9 mouse cellular contexts compared by ENCODE assay signal in the genomic region with DNA sequence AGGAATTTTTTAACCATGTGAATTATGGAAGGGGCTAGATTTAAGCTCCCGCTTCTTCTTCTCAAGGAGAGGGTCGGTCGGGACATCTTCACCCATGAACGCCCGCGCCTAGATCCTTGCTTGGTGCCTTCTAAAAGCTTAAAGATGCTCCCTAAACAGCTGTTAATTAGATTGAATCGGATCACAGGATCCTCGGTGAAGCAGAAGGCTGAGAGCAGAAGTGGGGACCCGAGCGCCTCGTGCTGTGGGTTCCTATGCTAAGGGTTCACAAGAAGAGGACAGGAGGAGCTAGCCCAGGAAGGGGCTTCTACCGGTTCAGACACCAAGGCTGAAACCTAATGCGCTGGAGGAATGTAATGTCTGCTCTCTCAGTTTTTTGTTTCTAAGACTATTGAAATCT. TPM values are rescaled to one million over a fixed set of nuclear protein-coding genes. Genes with fewer than 3 reads are reported as not detected.
A peak's percentile ranks its signal among the peaks of the same experiment; 100 is the strongest.
DNase-seq lines count a peak whose midpoint lies in the region; ATAC-seq and TF ChIP-seq lines count a peak whose summit lies in the region.
"Had no signal": no experiment of that assay in that cellular context is flagged by ENCODE, and none has a peak within 500 bp of the region (broad histone marks: within the 10 kb centered on the region; RNA-seq: fewer than 3 reads in every experiment).

No protein-coding gene starts in this region.

- H3K4me2 ChIP-seq in heart, embryonic 13.5 days, result peak overlapping the region; percentile 97
- peak overlapping the region; percentile 92 for H3K4me2 ChIP-seq in forebrain, embryonic 15.5 days (replicated peaks)

- TF ChIP-seq POLR2A in heart, adult 2 months (IDR thresholded peaks at IDR 0.05; ENCODE audit: insufficient read depth, low read depth, low read length), result no peak

- H3K36me3 ChIP-seq in heart, embryonic 13.5 days, result no peaks in the 10 kb centered on the region
- no peaks in the 10 kb centered on the region for H3K36me3 ChIP-seq in heart, adult 2 months (ENCODE audit: control insufficient read depth, insufficient read depth, low read length)
- H3K36me3 ChIP-seq in E14TG2a.4 (ENCODE audit: insufficient read depth, low read length), result no peaks in the 10 kb centered on the region
- H3K36me3 ChIP-seq in forebrain, embryonic 15.5 days, result no peaks in the 10 kb centered on the region
- no peaks in the 10 kb centered on the region for H3K36me3 ChIP-seq in midbrain, embryonic 10.5 days

- no peak for DNase-seq in heart, adult 2 months
- no peak for DNase-seq in midbrain, embryonic 10.5 days (ENCODE audit: low spot score)
- DNase-seq in embryo, embryonic 10 days (ENCODE audit: low spot score), result no peak
- no peak for DNase-seq in urinary bladder, adult 18-20 months (ENCODE audit: low spot score in 2 of 2)

- no peak for ATAC-seq in heart, embryonic 13.5 days (ENCODE audit: extremely low read depth, insufficient number of reproducible peaks, low FRiP score, low TSS enrichment)
- no peak; the same call in 1 of the 2 replicates for ATAC-seq in forebrain, embryonic 15.5 days (replicated peaks)
- ATAC-seq in erythroid progenitor cell, adult 5-6 weeks (replicated peaks; ENCODE audit: low FRiP score, poor library complexity, severe bottlenecking), result no peak

- no peaks in the 10 kb centered on the region for H3K9me3 ChIP-seq in heart, embryonic 13.5 days
- no peaks in the 10 kb centered on the region for H3K9me3 ChIP-seq in E14TG2a.4 (ENCODE audit: low read length)
- no peaks in the 10 kb centered on the region for H3K9me3 ChIP-seq in forebrain, embryonic 15.5 days
- no peaks in the 10 kb centered on the region for H3K9me3 ChIP-seq in midbrain, embryonic 10.5 days (replicated peaks)

- intact Hi-C loops in heart, adult 2 months (cut with DNase I), result no loop called here

- no peak overlapping the region for H3K27ac ChIP-seq in heart, embryonic 13.5 days (replicated peaks)
- no peak overlapping the region for H3K27ac ChIP-seq in heart, adult 2 months
- peak overlapping the region; percentile 81 for H3K27ac ChIP-seq in forebrain, embryonic 15.5 days (replicated peaks)
- no peak overlapping the region for H3K27ac ChIP-seq in midbrain, embryonic 10.5 days (replicated peaks)

- TF ChIP-seq EP300 in heart, adult 2 months (IDR thresholded peaks at IDR 0.05; ENCODE audit: insufficient read depth, low read depth, low read length), result no peak

- H3K27me3 ChIP-seq in heart, embryonic 13.5 days (replicated peaks), result peaks cover 65% of the 10 kb centered on the region
- H3K27me3 ChIP-seq in heart, adult 2 months (ENCODE audit: control insufficient read depth, insufficient read depth, low read length), result peaks cover 11% of the 10 kb centered on the region
- H3K27me3 ChIP-seq in E14TG2a.4 (ENCODE audit: insufficient read depth, low read length), result peaks cover 65% of the 10 kb centered on the region
- H3K27me3 ChIP-seq in forebrain, embryonic 15.5 days, result no peaks in the 10 kb centered on the region; the same call in 1 of the 2 replicates
- peaks cover 63% of the 10 kb centered on the region for H3K27me3 ChIP-seq in midbrain, embryonic 10.5 days (ENCODE audit: low read depth, poor library complexity, severe bottlenecking)

- H3K4me3 ChIP-seq in heart, embryonic 13.5 days, result peak overlapping the region; percentile 72
- H3K4me3 ChIP-seq in heart, adult 2 months, result no peak overlapping the region
- peak overlapping the region; percentile 84 for H3K4me3 ChIP-seq in E14TG2a.4 (replicated peaks; ENCODE audit: low read length)
- H3K4me3 ChIP-seq in forebrain, embryonic 15.5 days, result peak overlapping the region; percentile 84
- H3K4me3 ChIP-seq in midbrain, embryonic 10.5 days, result peak overlapping the region; percentile 79

- peak overlapping the region; percentile 83 for H3K9ac ChIP-seq in heart, embryonic 13.5 days
- no peak overlapping the region for H3K9ac ChIP-seq in heart, adult 2 months (ENCODE audit: low read depth, low read length)
- peak overlapping the region; percentile 88 for H3K9ac ChIP-seq in forebrain, embryonic 15.5 days (replicated peaks)

- H3K79me2 ChIP-seq in heart, adult 2 months (replicated peaks; ENCODE audit: control insufficient read depth, insufficient read depth, low read length), result no peaks in the 10 kb centered on the region

- TF ChIP-seq CTCF in heart, adult 2 months (IDR thresholded peaks at IDR 0.05), result no peak
- no peak for TF ChIP-seq CTCF in E14TG2a.4 (conservative IDR thresholded peaks at IDR 0.05; ENCODE audit: low read length)

- 16% methylated on average over 13 of the region's 13 CpGs for WGBS in heart, embryonic 13.5 days
- WGBS in heart, adult 2 months, result 28% methylated on average over 13 of the region's 13 CpGs
- 7% methylated on average over 13 of the region's 13 CpGs for WGBS in forebrain, embryonic 15.5 days
- 11% methylated on average over 13 of the region's 13 CpGs for WGBS in midbrain, embryonic 10.5 days

- peaks cover 19% of the 10 kb centered on the region for H3K4me1 ChIP-seq in heart, embryonic 13.5 days
- H3K4me1 ChIP-seq in heart, adult 2 months (ENCODE audit: control insufficient read depth, insufficient read depth, low read length), result no peaks in the 10 kb centered on the region
- H3K4me1 ChIP-seq in E14TG2a.4 (replicated peaks; ENCODE audit: low read depth, low read length), result peaks cover 9% of the 10 kb centered on the region
- H3K4me1 ChIP-seq in forebrain, embryonic 15.5 days, result peaks cover 42% of the 10 kb centered on the region
- H3K4me1 ChIP-seq in midbrain, embryonic 10.5 days, result peaks cover 29% of the 10 kb centered on the region

RNA-seq across cellular contexts. Expression of gene Dgki, which starts 0.5 kb away (rescaled TPM):
- polyA plus RNA-seq in heart, embryonic 13.5 days (2015; fragmentation: Nextera tagmentation; extraction: Ambion mirVana), result 0.51 and 0.63 TPM in 2 replicates
- under 1 TPM; 0.08 to 0.18 TPM for total RNA-seq in heart, adult 2 months (2021)
- polyA plus RNA-seq in heart, adult 2 months (2012; rRNA removed), result 0.04 and 0.15 TPM in 2 replicates
- polyA plus RNA-seq in forebrain, embryonic 15.5 days (2015; fragmentation: Nextera tagmentation; extraction: Ambion mirVana), result 7.2 and 9.9 TPM in 2 replicates
- 0.63 and 1.4 TPM in 2 replicates for polyA plus RNA-seq in midbrain, embryonic 10.5 days (2016; fragmentation: Nextera tagmentation; extraction: Ambion mirVana)
- 1.8 TPM in 1 of 2 replicates, not detected in the other for total RNA-seq in erythroid progenitor cell, adult 5-6 weeks (2015; ENCODE audit: low replicate concordance)
- 1.4 TPM in 1 of 2 replicates, not detected in the other for total RNA-seq in erythroid progenitor cell, adult 5-6 weeks (2017; ENCODE audit: low replicate concordance)
- total RNA-seq: neutrophil, adult 5-6 weeks had no signal
